Mouse (Mus musculus) frontal cortex, adult 2 months (tissue): ENCODE measurements at regions not wholly inside any gene's neighbourhood (a gene's known extent, or its start where the extent isn't known, plus 50 kb on each side); places are given as distances from the start of the nearest gene placed in this dataset.

Source experiments
- DNase-seq, 2 experiments: peaks; one replicate each; pipeline ENCODE4 v3.0.0; 2022; ENCODE audit warnings: low spot score in 1 of 2; ENCODE audit errors: extremely low spot score in 1 of 2

DNA sequence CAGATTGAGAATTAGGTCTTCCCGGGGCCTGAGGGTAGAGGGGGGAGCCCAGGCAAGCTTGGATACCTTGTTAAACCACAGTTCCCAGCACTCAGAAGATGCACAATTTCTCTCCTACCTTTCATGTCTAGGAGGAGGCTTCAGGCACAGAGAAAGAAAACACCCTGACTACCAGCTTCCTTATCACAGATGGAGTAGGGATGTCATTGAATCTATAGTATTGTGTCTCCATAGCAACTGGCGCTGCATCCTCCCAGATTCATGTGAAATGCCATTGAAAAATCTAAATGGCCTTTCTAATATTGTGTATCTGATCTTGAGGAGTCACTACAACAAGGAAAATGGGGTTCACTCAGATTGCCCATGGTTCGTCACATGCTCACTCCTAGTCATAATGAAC, 88.8 kb upstream of the Zkscan2 start:
- DNase-seq: no peak

DNA sequence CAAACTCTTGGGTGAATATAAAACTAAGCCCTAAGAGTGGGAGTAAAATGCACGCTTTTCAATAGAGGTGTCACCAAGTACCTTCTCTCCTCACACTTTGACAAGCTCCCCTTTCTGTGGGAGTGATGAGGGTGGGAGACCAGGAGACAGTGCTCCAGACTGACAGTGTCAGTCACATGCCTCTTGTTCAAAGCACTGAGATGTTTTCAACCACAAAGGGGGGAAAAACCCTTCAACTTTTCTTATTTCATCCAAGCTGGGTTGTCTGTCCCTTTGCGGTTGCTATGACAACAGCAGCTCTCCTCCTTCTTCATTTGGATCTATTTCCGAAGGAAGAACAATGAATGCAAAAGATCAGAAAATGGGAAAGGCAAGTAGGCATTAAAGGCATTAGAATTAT, 73.5 kb upstream of the Zkscan2 start:
- peak in 1 of 2 experiments; percentile 31 for DNase-seq

DNA sequence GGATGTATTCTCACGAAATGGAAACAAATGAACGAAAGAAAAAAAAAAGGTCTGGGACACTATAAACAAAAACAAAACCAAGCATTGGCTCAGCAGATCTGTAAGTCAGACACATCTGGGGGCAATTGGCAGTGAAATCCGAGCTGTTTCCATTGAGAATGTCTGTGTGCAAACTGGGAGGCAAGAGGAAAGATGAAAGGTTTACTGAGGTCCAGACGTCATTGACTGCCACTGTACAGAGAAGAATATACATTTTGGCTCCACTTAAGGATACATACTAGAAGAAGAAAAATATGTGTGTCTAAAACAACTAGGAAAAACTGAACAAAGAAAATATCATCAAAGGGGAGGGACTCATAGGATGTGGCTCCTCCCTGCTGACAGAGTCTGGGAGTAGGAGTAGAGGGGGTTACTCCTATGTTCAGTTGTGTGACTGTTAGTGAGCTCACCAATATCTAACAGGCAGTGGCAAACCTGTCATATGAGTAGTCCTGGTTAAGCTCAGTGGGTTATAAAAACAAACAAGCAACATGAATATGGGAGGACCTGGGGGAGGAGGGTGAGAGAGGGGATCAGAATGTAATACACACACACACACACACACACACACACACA, 72.2 kb upstream of the Zkscan2 start:
- no peak for DNase-seq

- DNase-seq: no peak
These were observed 66.0 kb upstream of the Zkscan2 start for GRCm38 (mm10) chr7:123566264-123566663.

GRCm38 (mm10) chr7:123559544-123559943, 59.3 kb upstream of the Zkscan2 start:
- no peak for DNase-seq
